Mouse (Mus musculus) heart, postnatal 0 days (tissue): ENCODE results near the gene Det1. TPM values are rescaled to one million over a fixed set of nuclear protein-coding genes. Genes with fewer than 3 reads are reported as not detected.

ENCODE experiments used
- ATAC-seq: fragments of 200-750 bp; cut with Nextera tagmentation; 2 replicates; pipeline ENCODE4 v1.8.0; 2017; ENCODE audit warnings: low read depth, moderate number of reproducible peaks, moderate library complexity; ENCODE audit not compliant: insufficient read depth
- DNase-seq: peaks from one replicate; pipeline ENCODE4 v3.0.0-alpha.2; 2016; ENCODE audit warnings: low spot score
- H3K27ac ChIP-seq: fragments of 300-500 bp; sonication (generic); 2 replicates; pipeline ENCODE4 v1.5.1; 2014; ENCODE audit warnings: low read depth, mild to moderate bottlenecking
- H3K27me3 ChIP-seq: fragments of 300-500 bp; sonication (generic); 2 replicates; pipeline ENCODE4 v1.6.1; 2014; ENCODE audit warnings: low read length, mixed read lengths; ENCODE audit not compliant: control insufficient read depth, insufficient read depth
- H3K36me3 ChIP-seq: fragments of 300-500 bp; sonication (generic); replicated peaks from 2 replicates; pipeline ENCODE4 v1.6.1; 2014; ENCODE audit warnings: low read length, mixed read lengths; ENCODE audit not compliant: control insufficient read depth, insufficient read depth
- H3K4me1 ChIP-seq: fragments of 300-500 bp; sonication (generic); 2 replicates; pipeline ENCODE4 v1.6.1; 2014; ENCODE audit warnings: antibody characterized with exemption; ENCODE audit not compliant: control insufficient read depth, insufficient read depth
- H3K4me2 ChIP-seq: fragments of 300-500 bp; sonication (generic); 2 replicates; pipeline ENCODE4 v1.6.1; 2014; ENCODE audit warnings: low read depth, mild to moderate bottlenecking, low read length, moderate library complexity
- H3K4me3 ChIP-seq: fragments of 300-500 bp; sonication (generic); 2 replicates; pipeline ENCODE4 v1.5.1; 2014; ENCODE audit warnings: low read depth, low read length
- H3K9ac ChIP-seq: fragments of 300-500 bp; sonication (generic); replicated peaks from 2 replicates; pipeline ENCODE4 v1.6.1; 2014; ENCODE audit warnings: low read depth, low read length, mixed read lengths
- H3K9me3 ChIP-seq: fragments of 300-500 bp; sonication (generic); replicated peaks from 2 replicates; pipeline ENCODE4 v1.6.1; 2016; ENCODE audit warnings: low read length; ENCODE audit not compliant: control insufficient read depth
- CTCF ChIP-seq: IDR thresholded peaks from 2 replicates; pipeline ENCODE4 v1.5.1; 2016; ENCODE audit warnings: antibody characterized with exemption, control low read depth, low read depth
- EP300 ChIP-seq: IDR thresholded peaks from 2 replicates; pipeline ENCODE4 v1.6.1; 2016; ENCODE audit warnings: antibody characterized with exemption, low read depth
- WGBS: fragments of 180-500 bp; shearing (Covaris S2); extraction: QIAGEN DNeasy Blood & Tissue Kit; methylation state at CpG from one replicate; pipeline ENCODE4 v1.1.7; 2014; 5-methylcytosine and 5-hydroxymethylcytosine counted together
- polyA plus RNA-seq: library from polyadenylated mRNA; unstranded; fragments of >200 nt; fragmentation: Nextera tagmentation; extraction: Ambion mirVana; gene quantifications from 2 replicates; pipeline ENCODE4 v1.2.1, GENCODE M21; 2015
- total RNA-seq: library from RNA; depleted of rRNA; stranded (reverse); fragments of >200 nt; gene quantifications from 2 replicates; pipeline ENCODE4 v1.2.3, GENCODE M21; 2014; ENCODE audit warnings: low replicate concordance

The Det1 gene
- total and polyA plus RNA-seq, 2 experiments from 2014 or later, result 8.2 to 11.1 TPM

DNA sequence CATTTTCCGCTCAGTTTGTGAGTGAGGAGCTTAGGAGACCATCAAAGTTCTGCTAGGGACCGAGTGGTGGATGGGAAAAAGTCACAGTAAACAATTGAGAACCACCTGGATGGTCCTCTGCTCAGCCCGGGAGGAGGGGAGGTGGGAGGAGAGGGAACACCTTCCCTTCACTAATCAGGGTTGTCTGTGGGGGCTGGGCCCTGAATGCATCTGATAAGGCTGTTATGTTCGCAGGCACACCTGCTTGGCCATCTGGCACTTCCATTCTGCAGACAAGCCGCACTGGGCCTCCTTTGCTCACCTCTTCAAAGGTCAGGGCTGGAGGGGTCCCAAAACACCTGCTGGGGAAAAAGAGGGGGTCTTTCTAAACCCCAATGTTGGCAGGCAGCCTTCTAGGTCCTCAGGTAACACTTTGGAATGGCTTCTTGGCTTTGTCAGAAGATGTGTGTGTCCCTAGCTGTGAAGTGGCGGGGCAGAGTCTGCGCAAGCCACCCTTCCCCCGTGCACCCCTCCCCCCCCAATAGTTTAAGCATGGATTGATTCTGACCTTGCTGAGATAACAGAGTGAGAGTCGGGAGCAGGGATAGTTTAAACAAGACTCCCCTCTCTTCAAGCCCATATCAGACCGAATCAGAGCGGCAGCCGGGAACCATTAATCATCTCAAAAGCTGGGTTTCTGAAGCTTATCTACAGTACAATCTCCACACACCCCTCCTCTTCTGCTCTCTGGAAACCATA lies 18.3 kb upstream of the Det1 start:
- Histone ChIP-seq H3K9ac (no peak overlapping the region), H3K9me3 (no peaks in the 10 kb centered on the region), H3K4me1 (0 out of 2 replicates have a peak, but pooled peaks cover 3% of the 10 kb centered on the region), H3K4me3 (no peak overlapping the region), H3K27ac (no peak overlapping the region), H3K4me2 (no peak overlapping the region), H3K27me3 (no peaks in the 10 kb centered on the region), H3K36me3 (no peaks in the 10 kb centered on the region)
- WGBS, result 46% methylated on average over 12 of the region's 12 CpGs
- ATAC-seq (no peak), DNase-seq (no peak)
- no peak for TF ChIP-seq CTCF
- TF ChIP-seq EP300, result no peak

DNA sequence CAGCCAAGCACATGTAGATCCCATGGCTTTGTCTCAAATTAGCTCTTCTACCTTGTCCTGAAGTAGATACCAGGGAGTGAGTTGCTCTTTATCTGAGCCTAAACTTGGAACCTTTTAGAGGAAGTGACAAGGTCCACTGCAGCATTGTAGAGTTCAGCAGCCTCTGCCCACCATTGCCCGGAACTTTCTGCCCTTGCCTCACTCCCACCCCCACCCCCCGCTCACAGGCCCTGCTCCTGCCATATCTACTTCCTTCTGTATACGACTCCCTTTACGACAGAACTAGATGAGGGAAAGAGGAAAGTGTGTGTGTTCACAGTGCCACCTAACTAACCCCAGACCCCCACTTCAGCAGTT lies 17.4 kb upstream of the Det1 start:
- Histone ChIP-seq H3K4me3 (no peak overlapping the region), H3K36me3 (no peaks in the 10 kb centered on the region), H3K4me1 (0 out of 2 replicates have a peak, but pooled peaks cover 3% of the 10 kb centered on the region), H3K4me2 (no peak overlapping the region), H3K27ac (no peak overlapping the region), H3K9me3 (no peaks in the 10 kb centered on the region), H3K9ac (no peak overlapping the region), H3K27me3 (no peaks in the 10 kb centered on the region)
- 39% methylated on average over 4 of the region's 4 CpGs for WGBS
- ATAC-seq, result no peak
- DNase-seq, result no peak
- TF ChIP-seq EP300, result no peak
- TF ChIP-seq CTCF, result no peak

DNA sequence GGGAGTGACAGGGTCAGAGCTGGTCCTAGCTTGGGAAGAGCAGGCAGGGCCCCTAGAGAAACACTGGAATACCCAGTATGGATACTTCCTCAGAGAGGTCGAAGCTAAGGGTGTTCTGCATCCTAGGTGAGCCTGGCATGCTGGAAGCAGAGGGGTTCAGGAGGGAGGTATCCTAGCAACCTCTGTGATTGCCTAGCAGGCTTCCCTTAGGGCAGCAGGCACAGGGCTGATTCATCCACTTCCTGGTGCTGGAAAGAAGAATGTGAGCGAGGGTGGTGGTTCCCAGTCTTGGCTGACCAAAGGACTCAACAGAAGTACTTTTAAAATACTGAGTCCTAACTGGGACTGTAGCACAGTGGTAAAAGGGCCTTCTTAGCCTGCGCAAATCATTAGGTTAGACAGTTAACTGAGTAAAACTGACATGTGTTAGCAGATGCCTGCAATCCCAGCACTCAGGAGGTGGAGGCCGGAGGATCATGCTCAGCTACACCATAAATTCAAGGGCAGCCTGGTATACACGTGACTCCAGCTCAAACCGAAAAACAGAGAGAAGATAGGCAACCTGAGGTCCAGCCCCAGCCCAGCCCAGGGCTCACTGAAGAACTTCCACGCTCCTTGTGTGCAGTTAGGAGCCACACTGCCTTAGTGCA lies 16.9 kb upstream of the Det1 start:
- TF ChIP-seq CTCF (no peak), EP300 (no peak)
- Histone ChIP-seq H3K9ac (no peak overlapping the region), H3K27ac (no peak overlapping the region), H3K4me1 (0 out of 2 replicates have a peak, but pooled peaks cover 3% of the 10 kb centered on the region), H3K4me3 (no peak overlapping the region), H3K9me3 (no peaks in the 10 kb centered on the region), H3K36me3 (no peaks in the 10 kb centered on the region), H3K27me3 (no peaks in the 10 kb centered on the region), H3K4me2 (no peak overlapping the region)
- DNase-seq, result no peak
- ATAC-seq, result no peak
- WGBS, result 59% methylated on average over 7 of the region's 7 CpGs

DNA sequence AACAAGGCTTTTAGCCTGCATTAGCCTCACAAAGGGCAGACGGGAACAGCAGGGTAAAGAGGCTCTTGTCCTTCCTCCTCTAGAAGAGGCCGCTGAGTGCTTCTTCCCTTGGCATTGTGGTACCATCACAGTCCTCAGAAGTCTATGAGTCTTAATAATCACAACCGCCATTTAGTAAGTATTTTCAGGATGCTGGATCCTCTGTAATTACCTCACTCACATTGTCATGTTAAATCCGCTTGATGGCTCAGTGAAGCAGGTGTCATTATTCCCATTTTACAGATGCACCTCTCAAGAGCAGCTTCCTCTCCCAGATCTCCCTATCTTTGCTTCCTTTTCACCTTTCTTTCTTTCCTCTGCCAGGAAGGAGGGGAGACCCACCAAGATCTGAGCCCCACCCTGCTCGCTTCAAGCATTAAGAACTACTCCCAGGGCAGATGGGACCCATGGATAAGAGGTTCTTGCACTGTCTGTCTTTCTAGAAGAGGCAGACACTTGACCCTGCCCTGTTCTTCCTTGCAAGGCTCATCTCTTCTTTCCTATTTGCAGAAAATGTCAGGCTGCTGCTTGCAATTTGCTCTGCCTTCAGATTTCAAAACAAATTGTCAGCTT lies 8.1 kb upstream of the Det1 start:
- no peak for DNase-seq
- no peak overlapping the region for H3K4me2 ChIP-seq
- WGBS, result 48% methylated on average over 5 of the region's 5 CpGs
- no peak overlapping the region for H3K9ac ChIP-seq
- TF ChIP-seq EP300 (no peak), CTCF (no peak)
- H3K27me3 ChIP-seq, result 0 out of 2 replicates have a peak, but pooled peaks cover 3% of the 10 kb centered on the region
- H3K4me1 ChIP-seq, result no peaks in the 10 kb centered on the region
- H3K36me3 ChIP-seq, result no peaks in the 10 kb centered on the region
- H3K9me3 ChIP-seq, result no peaks in the 10 kb centered on the region
- no peak overlapping the region for H3K27ac ChIP-seq
- no peak for ATAC-seq
- no peak overlapping the region for H3K4me3 ChIP-seq

DNA sequence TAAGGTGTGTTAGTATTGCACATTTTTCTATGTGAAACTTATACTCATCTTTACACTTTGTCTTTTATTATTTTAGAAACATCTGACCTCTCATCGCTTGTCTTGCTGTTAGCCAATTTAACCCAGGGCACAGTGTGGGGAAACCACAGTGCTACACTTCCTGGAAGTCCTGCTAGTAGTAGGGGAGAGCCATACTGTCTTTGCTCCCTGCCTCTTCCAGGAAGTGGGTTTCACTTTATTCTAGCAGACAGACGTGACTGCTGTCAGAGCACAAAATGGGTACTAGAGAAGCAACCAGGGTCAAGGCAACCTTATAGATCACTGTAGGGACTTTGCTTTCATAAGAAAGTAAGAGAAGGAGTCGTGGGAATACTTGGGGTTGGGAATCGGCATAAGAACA lies 7.0 kb upstream of the Det1 start:
- no peak for TF ChIP-seq CTCF
- TF ChIP-seq EP300, result no peak
- no peak overlapping the region for H3K4me3 ChIP-seq
- H3K9me3 ChIP-seq, result no peaks in the 10 kb centered on the region
- H3K27me3 ChIP-seq, result 0 out of 2 replicates have a peak, but pooled peaks cover 3% of the 10 kb centered on the region
- ATAC-seq (no peak), DNase-seq (no peak)
- H3K4me1 ChIP-seq, result no peaks in the 10 kb centered on the region
- H3K9ac ChIP-seq, result no peak overlapping the region
- WGBS, result 50% methylated on average over 4 of the region's 4 CpGs
- no peaks in the 10 kb centered on the region for H3K36me3 ChIP-seq
- H3K4me2 ChIP-seq, result no peak overlapping the region
- H3K27ac ChIP-seq, result no peak overlapping the region
